20 mouse cellular contexts compared by ENCODE assay signal in genomic region chr5:117011128-117011527, GRCm38 (mm10).
"Had no signal": no experiment of that assay in that cellular context is flagged by ENCODE, and none has a peak within 500 bp of the region (broad histone marks: within the 10 kb centered on the region; RNA-seq: fewer than 3 reads in every experiment).

No protein-coding gene starts in this region.

- H3K4me1 ChIP-seq: limb, embryonic 10.5 days; limb, embryonic 13.5 days; liver, embryonic 12.5 days; liver, embryonic 15.5 days; lung, embryonic 15.5 days; megakaryocyte, embryonic 14.5 days; midbrain, embryonic 10.5 days; midbrain, embryonic 13.5 days had no signal

- DNase-seq: kidney, postnatal 25 days; liver; lung, adult 18-20 months; lung, postnatal 10 days; lung, postnatal 36 days; thymus, adult 2 months; thymus, postnatal 14 days; thymus, postnatal 4 days had no signal

- H3K9me3 ChIP-seq: limb, embryonic 10.5 days; limb, embryonic 13.5 days; lung, embryonic 15.5 days; midbrain, embryonic 10.5 days; midbrain, embryonic 13.5 days had no signal

- H3K4me3 ChIP-seq: limb, embryonic 10.5 days; limb, embryonic 13.5 days; liver, embryonic 12.5 days; liver, embryonic 15.5 days; lung, embryonic 15.5 days; megakaryocyte, embryonic 14.5 days; midbrain, embryonic 10.5 days; midbrain, embryonic 13.5 days; myocyte had no signal

- ATAC-seq: liver, embryonic 12.5 days; midbrain, embryonic 13.5 days; midbrain, embryonic 16.5 days had no signal

- H3K9ac ChIP-seq: limb, embryonic 13.5 days; liver, embryonic 12.5 days; liver, embryonic 15.5 days; lung, embryonic 15.5 days; midbrain, embryonic 13.5 days had no signal

- H3K4me2 ChIP-seq: limb, embryonic 13.5 days; liver, embryonic 12.5 days; liver, embryonic 15.5 days; lung, embryonic 15.5 days; midbrain, embryonic 13.5 days had no signal

- H3K36me3 ChIP-seq: limb, embryonic 10.5 days; limb, embryonic 13.5 days; liver, embryonic 12.5 days; liver, embryonic 15.5 days; lung, embryonic 15.5 days; midbrain, embryonic 10.5 days; midbrain, embryonic 13.5 days had no signal

- H3K27ac ChIP-seq: kidney, postnatal 0 days; limb, embryonic 10.5 days; limb, embryonic 13.5 days; liver, embryonic 12.5 days; liver, embryonic 15.5 days; lung, embryonic 15.5 days; midbrain, embryonic 10.5 days; midbrain, embryonic 13.5 days; stomach, postnatal 0 days had no signal

- H3K27me3 ChIP-seq: limb, embryonic 13.5 days; liver, embryonic 12.5 days; liver, embryonic 15.5 days; lung, embryonic 15.5 days; megakaryocyte, embryonic 14.5 days; midbrain, embryonic 13.5 days had no signal
